Mouse (Mus musculus) ovary, postnatal 36 days (tissue): Measurements from ENCODE around the gene Cracr2b.

Source experiments
- DNase-seq: peaks from one replicate; pipeline ENCODE4 v3.0.0; 2022; ENCODE audit warnings: low spot score, mixed read lengths

Gene Cracr2b

DNA sequence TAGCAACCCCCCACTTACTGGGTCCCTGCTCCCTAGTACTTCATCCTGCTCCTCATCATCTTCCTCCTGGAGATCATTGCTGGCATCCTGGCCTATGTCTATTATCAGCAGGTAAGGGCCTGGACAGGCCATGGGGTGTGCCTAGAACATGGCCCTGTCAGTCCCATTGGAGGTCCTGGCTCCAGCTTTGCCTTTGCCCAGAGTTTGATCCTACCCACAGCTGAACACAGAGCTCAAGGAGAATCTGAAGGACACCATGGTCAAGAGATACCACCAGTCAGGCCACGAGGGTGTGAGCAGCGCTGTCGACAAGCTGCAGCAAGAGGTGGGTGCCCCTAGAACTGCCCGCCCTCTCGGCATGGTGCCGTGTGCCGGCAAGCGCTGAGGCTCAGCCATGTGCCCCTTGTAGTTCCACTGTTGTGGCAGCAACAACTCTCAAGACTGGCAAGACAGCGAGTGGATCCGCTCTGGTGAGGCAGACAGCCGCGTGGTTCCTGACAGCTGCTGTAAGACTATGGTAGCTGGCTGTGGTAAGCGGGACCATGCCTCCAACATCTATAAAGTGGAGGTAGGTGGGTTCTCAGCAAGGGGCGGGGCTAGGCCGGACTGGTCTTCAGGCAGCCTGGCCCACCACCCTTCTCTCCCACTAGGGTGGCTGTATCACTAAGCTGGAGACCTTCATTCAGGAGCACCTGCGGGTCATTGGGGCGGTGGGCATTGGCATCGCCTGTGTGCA lies 9.2 kb downstream of the Cracr2b start:
- peak; percentile 28 for DNase-seq

GRCm38 (mm10) chr7:141470637-141470944 lies 9.7 kb downstream of the Cracr2b start:
- no peak for DNase-seq

DNA sequence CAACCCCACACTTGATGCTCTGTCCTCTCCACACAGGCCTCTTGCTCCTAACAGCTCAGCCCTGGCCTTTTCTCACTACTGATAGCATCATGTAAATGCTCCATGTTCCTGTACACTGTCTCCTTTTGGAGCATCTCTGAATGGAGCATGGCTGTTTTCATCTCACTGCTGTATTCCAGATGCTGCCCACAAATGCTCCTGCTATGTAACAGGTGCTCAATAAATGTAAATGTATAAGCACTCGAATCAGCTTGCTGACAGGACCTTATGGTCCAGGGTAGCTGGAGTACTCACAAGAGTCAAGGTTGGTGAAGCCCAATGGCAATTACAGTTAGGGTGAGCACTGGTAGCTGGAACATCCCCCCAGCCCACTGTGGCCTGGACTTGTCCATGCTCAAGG lies 10.3 kb downstream of the Cracr2b start:
- DNase-seq = no peak

GRCm38 (mm10) chr7:141472226-141472625 lies 11.3 kb downstream of the Cracr2b start:
- peak; percentile 44 for DNase-seq

- no peak for DNase-seq
Measured at GRCm38 (mm10) chr7:141472763-141473162, 11.9 kb downstream of the Cracr2b start.

DNA sequence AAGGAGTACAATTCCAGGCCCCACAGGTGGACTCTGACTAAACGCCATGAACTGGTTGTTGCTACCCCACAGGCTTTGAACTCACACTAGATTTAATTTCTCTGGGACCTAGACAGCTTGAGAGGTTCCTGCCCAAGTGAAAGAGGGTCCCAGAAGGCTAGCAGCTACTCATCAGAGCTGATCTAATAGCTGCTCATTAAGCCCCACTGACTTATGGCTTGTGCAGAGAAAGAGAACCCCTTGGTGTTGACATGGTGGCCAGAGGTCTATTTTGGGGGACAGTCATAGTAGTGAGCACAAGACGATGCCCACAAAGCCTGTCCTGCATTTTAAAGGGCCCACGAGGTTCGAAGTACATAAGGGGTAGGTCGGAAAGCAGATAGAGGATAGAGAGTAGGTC lies 13.3 kb downstream of the Cracr2b start:
- DNase-seq = no peak

DNA sequence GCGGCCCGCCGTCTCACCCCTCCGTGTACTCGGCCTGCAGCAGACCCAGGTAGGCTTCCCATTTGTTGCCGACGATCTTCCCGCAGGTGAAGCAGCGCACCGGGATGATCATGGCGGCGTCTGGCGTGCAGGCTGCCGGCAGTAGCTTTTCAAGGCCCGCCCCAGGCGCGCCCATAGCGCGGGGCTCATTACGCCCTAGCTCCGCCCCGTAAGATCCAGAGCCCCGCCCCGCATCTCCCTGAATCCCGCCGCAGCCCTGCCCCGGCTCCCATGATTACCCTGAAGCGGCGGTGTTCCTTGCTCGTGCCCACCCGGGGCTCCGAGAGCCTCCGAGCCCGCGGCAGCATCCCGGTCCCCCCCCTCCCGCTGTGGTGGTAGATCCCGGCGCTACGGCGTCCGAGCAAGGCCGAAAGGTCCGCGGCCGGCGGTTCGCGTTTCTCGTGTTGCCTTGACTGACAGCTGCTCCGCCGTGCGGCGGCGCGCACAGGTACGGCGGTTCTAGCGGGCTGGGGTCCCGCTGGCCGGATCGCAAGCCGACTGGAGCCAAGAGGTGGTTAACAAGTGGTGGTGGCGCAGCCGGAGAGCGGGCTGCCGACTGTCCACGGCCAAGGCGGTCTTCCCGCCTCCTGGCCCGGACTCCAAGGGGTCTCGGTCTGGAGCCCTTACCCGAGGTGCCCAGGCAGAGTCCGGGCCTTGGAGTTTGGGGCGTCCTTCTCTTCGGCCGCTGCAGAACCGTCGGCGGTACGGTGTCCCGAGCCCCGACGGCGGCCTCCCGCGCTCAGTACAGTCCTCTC lies 14.3 kb downstream of the Cracr2b start, which contains the start of the genes Polr2l and Tspan4:
Polr2l (minus strand) TSS at position 122 of the 794 bp plus-strand sequence.
Tspan4 (plus strand) TSS at position 230 of the 794 bp plus-strand sequence.
- peak; percentile 85 for DNase-seq

GRCm38 (mm10) chr7:141475805-141476158 lies 14.9 kb downstream of the Cracr2b start:
- peak; percentile 21 for DNase-seq

GRCm38 (mm10) chr7:141476226-141476980 lies 15.5 kb downstream of the Cracr2b start:
- peak; percentile 82 for DNase-seq

DNA sequence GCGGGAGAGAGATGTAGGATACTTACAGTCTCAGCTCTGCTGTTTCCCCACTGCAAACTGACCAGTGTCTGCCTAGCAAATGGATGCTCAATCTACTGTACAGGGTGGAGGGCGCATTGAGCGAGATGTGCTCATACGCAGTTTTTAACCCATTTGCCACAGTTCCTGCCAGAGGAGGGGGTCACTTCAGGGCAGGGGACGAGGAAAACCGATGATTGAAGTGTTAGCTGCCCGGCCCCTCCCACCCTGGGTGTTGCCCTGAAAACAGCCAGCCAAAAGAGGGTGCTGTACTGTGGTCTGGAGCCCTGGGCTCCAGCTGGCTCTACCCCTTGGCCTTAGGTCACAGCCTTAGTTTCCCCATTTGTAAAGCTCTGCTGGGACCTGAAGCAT lies 16.1 kb downstream of the Cracr2b start:
- no peak for DNase-seq

DNA sequence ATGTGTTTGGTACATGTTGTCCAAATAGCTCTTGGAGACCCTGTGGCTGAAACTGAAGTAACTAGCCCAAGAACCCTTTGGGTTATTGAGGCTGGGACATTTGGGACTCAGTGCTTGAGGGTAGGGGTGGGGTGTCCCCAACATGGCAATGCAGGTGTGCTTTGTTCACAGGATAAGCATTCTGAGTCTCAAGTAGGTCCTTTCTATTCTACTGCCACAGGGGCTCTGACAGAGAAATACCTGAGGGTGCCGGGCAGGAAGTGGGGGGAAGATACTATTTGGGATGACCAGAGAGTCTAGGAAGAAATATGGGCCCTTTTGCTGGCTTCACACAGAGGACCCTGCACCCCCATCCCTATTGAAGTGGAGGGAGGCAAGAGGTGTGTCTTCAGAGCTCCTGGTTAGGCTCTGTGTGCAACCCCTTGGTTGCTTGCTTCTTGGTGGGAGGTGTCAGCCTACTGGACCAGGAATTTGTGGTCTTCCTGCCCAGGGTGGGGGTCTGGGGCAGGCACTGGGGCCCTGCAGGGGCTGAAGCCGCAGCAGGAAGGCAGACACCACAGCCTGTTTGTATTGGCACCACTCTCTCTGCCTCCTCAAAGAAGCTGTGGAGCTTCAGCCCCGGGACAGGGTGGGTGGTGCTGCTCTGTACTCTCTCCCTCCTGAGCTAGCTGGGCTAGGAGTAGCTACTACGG lies 16.8 kb downstream of the Cracr2b start:
- DNase-seq = peak; percentile 21

DNA sequence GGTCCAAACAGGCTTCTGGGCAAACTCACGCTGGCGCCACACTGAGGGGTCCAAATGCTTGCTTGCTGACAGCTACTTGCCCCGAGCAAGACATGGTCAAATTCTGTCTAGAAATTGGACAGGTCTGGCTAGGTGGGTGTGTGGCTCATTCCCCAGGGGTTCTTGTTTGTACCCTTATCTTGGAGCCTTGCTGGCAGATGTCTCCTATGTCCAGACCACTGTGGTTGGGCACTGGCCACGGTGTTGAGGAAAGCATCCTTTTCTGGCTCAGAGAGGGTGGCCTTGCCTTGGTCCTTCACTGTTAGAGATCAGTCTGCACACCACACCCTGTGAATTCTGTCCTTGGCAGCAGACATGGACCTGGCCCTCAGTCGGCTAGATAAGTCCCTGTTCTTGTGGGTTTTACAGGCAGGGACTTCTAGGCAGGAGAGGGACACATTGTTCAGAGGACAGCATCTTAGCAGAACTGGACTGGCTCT lies 17.4 kb downstream of the Cracr2b start:
- DNase-seq = peak; percentile 36

DNA sequence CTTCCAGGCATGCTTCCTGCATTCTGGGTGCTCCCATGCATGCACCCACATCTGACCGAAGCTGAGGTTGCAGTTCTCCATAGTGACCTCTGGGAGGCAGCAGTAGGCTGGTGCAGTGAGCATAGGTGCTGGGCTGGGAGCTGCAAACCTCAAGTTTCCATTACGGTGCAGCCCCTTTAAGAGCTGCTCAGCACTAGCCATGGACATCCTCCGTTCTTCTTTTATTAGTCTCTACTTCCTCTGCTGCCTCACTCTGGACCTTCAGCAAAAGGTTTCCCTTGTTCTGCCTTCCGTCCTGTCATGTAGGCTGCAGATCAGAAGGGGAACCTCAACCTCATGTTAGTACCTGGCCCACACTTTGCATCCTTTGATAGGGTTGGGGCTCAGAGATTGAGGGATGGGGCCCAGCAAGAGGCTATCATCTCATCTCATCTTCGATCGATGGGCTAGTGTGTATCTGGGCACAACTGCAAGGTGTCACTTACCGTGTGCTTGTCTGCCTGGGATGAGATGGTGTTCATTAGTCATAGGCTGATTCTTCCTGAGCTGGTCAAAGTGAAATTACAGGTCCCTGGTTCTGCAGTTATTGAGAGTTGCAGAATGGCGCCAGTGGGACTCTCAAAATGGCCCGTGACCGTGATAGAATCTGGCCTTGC lies 20.1 kb downstream of the Cracr2b start:
- DNase-seq = peak; percentile 53

GRCm38 (mm10) chr7:141481498-141482401 lies 20.9 kb downstream of the Cracr2b start:
- peak; percentile 55 for DNase-seq

GRCm38 (mm10) chr7:141482531-141483024 lies 21.7 kb downstream of the Cracr2b start:
- no peak for DNase-seq

GRCm38 (mm10) chr7:141483114-141483653 lies 22.3 kb downstream of the Cracr2b start:
- no peak for DNase-seq

DNA sequence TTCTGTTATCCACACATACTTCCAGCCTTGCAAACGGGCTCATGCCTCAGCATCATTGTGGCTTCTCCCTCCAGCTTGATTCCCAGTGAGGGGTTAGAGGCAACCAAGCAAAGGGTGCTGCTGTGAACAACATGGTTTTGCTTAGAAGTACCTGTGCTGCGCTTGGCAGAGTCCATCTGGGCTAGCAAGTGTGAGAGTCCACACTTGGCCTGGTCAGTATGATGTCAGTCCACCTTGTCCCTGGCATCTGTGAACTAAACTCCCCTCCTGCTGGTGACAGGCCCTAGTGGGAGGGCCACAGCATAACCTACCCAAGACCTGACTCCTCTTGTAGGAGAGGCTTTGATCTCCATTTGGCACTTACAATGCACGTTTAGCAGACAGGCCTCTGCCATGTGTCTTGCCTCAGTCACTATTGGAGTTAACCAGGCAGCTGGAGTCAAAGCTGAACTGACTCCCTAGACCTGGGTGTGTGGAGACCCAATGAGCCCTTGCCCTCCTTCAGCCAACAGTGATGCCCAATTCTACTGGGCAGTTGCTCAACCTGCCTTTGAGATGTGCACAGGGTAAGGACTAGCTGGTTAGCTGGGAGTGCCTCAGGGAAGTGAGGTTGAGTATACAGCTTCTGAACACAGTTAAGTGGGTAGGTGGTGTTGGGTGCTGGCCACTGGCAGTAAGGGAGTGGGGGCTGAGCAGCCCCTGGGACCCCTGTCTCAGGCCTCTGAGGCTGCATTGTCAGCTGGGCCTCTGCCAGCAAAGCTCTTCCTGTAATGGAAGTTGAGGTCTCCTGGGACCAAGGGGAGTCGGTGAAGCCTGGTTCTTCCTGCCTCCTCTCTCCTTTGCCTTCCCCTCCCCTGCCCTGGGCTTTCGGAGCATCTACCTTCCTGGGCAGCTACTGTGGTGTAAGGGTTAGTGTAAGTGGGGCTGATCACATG lies 23.6 kb downstream of the Cracr2b start:
- no peak for DNase-seq

GRCm38 (mm10) chr7:141485186-141485585 lies 24.3 kb downstream of the Cracr2b start:
- DNase-seq = no peak

- no peak for DNase-seq
Measured at GRCm38 (mm10) chr7:141485606-141486005, 24.7 kb downstream of the Cracr2b start.
